Mouse (Mus musculus): ENCODE data around the gene Arhgdig. TPM values are rescaled to one million over a fixed set of nuclear protein-coding genes. Genes with fewer than 3 reads are reported as not detected.

Arhgdig gene
- total and polyA plus RNA-seq, 3 experiments = 0.60 to 10.3 TPM; not detected in 1

DNA sequence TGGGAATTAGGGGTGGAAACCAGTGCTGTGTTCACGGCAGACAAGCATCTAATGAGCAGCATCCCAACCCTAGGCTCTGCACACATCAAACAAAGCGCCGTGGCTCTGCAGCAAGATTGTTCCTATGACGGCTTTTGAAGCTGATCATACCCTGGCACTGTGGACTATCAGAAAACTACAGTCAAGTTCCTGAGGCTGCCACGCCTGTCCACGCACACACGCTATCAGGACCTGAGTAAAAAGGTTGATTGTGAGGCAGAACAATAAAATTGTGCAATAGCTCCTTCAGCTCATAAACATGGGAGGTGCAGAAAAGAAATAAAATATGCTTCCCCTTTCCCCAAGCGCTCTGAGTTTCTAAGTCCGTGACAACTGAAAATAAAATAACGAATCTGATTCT lies 30.1 kb upstream of the Arhgdig start:
- Histone ChIP-seq H3K36me3 (replicated peaks in 1 of 2; ENCODE audit: control insufficient read depth in 1 of 2, insufficient read depth in 1 of 2, low read length in 1 of 2) (no peaks in the 10 kb centered on the region), H3K27ac (ENCODE audit: insufficient read depth, low read depth) (no peak overlapping the region), H3K9ac (ENCODE audit: insufficient read depth, low read depth) (no peak overlapping the region), H3K4me2 (ENCODE audit: insufficient read depth, low read depth, poor library complexity, severe bottlenecking) (no peak overlapping the region), H3K4me3 (replicated peaks in 1 of 3; ENCODE audit: low read depth in 2 of 3, low read length in 2 of 3, poor library complexity in 1 of 3) (no peak overlapping the region), H3K4me1 (ENCODE audit: control insufficient read depth in 1 of 2, insufficient read depth in 2 of 2) (peaks cover 0 to 14% of the 10 kb centered on the region in 2 experiments), H3K27me3 (replicated peaks) (no peaks in the 10 kb centered on the region), H3K9me3 (replicated peaks; ENCODE audit: low read length) (peaks cover 2% of the 10 kb centered on the region), H3K79me2 (replicated peaks; ENCODE audit: control insufficient read depth, extremely low read depth, insufficient read depth, poor library complexity, severe bottlenecking) (no peaks in the 10 kb centered on the region)
- TF ChIP-seq JUND (conservative IDR thresholded peaks at IDR 0.05; ENCODE audit: low read depth, low read length) = no peak
- TF ChIP-seq IRF4 (IDR thresholded peaks at IDR 0.05; ENCODE audit: low read depth, low read length) = no peak
- TF ChIP-seq MAFK (IDR thresholded peaks at IDR 0.05; ENCODE audit: insufficient replicate concordance, low read length) = no peak
- no peak for TF ChIP-seq ZC3H11A (IDR thresholded peaks at IDR 0.05; ENCODE audit: low read depth, low read length)
- TF ChIP-seq CHD2 (IDR thresholded peaks at IDR 0.05; ENCODE audit: low read length) = no peak
- TF ChIP-seq ZMIZ1 (IDR thresholded peaks at IDR 0.05; ENCODE audit: low read depth, low read length) = no peak
- TF ChIP-seq NELFE (IDR thresholded peaks at IDR 0.05; ENCODE audit: low read depth, low read length) = no peak
- no peak for TF ChIP-seq GABPA (IDR thresholded peaks at IDR 0.05; ENCODE audit: insufficient replicate concordance, low read depth, low read length)
- in situ Hi-C loops (cut with MboI; ENCODE audit: low pct_ligation_motif_present, low pct_unique_long_range_greater_than_20kb, low sequenced_read_pairs) = no loop called here
- no peak for DNase-seq (ENCODE audit: extremely low read depth)
- dilution Hi-C loops (cut with MboI; ENCODE audit: extremely low pct_ligation_motif_present, extremely low pct_unique_long_range_greater_than_20kb, low sequenced_read_pairs) = no loop called here

DNA sequence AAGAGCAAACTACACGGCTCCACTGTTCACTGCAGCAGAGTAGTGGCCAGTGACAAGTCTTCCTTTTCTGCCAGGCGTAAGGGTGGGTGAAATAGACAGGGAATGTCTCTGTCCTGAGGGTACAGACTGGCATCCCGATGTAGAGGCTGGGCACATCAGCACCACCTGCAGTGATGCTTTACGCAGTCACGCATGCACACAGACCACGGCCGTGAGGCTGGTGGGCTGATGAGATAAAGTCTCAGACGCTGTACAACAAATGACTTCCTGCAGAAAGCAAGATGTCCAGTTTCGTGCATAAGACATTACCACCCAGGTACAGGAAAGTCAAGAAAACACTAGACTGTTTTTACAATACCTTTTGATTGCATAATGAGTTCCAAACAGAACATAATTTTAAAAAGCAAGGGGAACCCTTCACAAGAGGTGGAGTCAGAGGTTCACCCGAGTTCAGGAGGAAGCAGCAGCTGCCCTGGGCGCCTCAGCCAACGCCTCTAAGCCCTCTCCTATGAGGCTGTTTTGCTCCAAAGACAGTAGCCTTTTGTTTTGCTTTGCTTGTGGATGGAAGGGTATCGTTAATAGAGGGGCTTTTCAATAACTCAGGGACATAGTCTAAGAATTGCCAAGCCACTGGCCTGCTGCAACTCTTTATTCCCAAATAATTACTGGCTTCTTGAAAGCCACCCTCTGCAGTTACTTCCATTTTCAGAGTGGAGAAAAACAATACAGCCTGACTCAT lies 27.7 kb upstream of the Arhgdig start:
- Histone ChIP-seq H3K9ac (ENCODE audit: insufficient read depth, low read depth) (no peak overlapping the region), H3K27ac (ENCODE audit: insufficient read depth, low read depth) (no peak overlapping the region), H3K4me3 (replicated peaks in 1 of 3; ENCODE audit: low read depth in 2 of 3, low read length in 2 of 3, poor library complexity in 1 of 3) (no peak overlapping the region), H3K4me2 (ENCODE audit: insufficient read depth, low read depth, poor library complexity, severe bottlenecking) (no peak overlapping the region), H3K27me3 (replicated peaks) (no peaks in the 10 kb centered on the region), H3K36me3 (replicated peaks in 1 of 2; ENCODE audit: control insufficient read depth in 1 of 2, insufficient read depth in 1 of 2, low read length in 1 of 2) (peaks cover 0 to 2% of the 10 kb centered on the region in 2 experiments), H3K9me3 (replicated peaks; ENCODE audit: low read length) (peaks cover 2% of the 10 kb centered on the region), H3K79me2 (replicated peaks; ENCODE audit: control insufficient read depth, extremely low read depth, insufficient read depth, poor library complexity, severe bottlenecking) (no peaks in the 10 kb centered on the region), H3K4me1 (ENCODE audit: control insufficient read depth in 1 of 2, insufficient read depth in 2 of 2) (peaks cover 0 to 10% of the 10 kb centered on the region in 2 experiments; a peak in 1 of 4 replicates)
- in situ Hi-C loops (cut with MboI; ENCODE audit: low pct_ligation_motif_present, low pct_unique_long_range_greater_than_20kb, low sequenced_read_pairs) = no loop called here
- no peak for DNase-seq (ENCODE audit: extremely low read depth)
- dilution Hi-C loops (cut with MboI; ENCODE audit: extremely low pct_ligation_motif_present, extremely low pct_unique_long_range_greater_than_20kb, low sequenced_read_pairs) = no loop called here
- no peak for TF ChIP-seq IRF4 (IDR thresholded peaks at IDR 0.05; ENCODE audit: low read depth, low read length)
- TF ChIP-seq MYC (IDR thresholded peaks at IDR 0.05; ENCODE audit: low read depth, low read length) = no peak
- no peak for TF ChIP-seq E2F4 (IDR thresholded peaks at IDR 0.05; ENCODE audit: insufficient replicate concordance, low read depth, low read length)
- TF ChIP-seq KAT2A (IDR thresholded peaks at IDR 0.05; ENCODE audit: insufficient replicate concordance, low read length) = no peak
- no peak for TF ChIP-seq MAX (IDR thresholded peaks at IDR 0.05; ENCODE audit: low read length)
- no peak for TF ChIP-seq TCF12 (IDR thresholded peaks at IDR 0.05; ENCODE audit: low read depth, low read length)
- TF ChIP-seq MAFK (IDR thresholded peaks at IDR 0.05; ENCODE audit: insufficient replicate concordance, low read length) = no peak
- TF ChIP-seq POLR2A (IDR thresholded peaks at IDR 0.05; ENCODE audit: low read depth, low read length) = no peak
- no peak for TF ChIP-seq RAD21 (IDR thresholded peaks at IDR 0.05; ENCODE audit: low read depth, low read length)
- no peak for TF ChIP-seq HCFC1 (IDR thresholded peaks at IDR 0.05; ENCODE audit: low read depth, low read length)
- TF ChIP-seq EP300 (IDR thresholded peaks at IDR 0.05; ENCODE audit: low read length) = no peak
- TF ChIP-seq PAX5 (IDR thresholded peaks at IDR 0.05; ENCODE audit: low read length) = no peak
- TF ChIP-seq USF1 (IDR thresholded peaks at IDR 0.05; ENCODE audit: low read depth, low read length) = no peak
- no peak for TF ChIP-seq SMC3 (IDR thresholded peaks at IDR 0.05; ENCODE audit: low read depth, low read length)
